Mouse (Mus musculus) limb, embryonic 14.5 days (tissue): ENCODE results near the gene Ttll12. TPM values are rescaled to one million over a fixed set of nuclear protein-coding genes. Genes with fewer than 3 reads are reported as not detected.

Experiments used
- ATAC-seq: fragments of 200-750 bp; cut with Nextera tagmentation; 2 replicates; pipeline ENCODE4 v1.8.0; 2017; ENCODE audit warnings: low read depth, moderate number of reproducible peaks, moderate TSS enrichment; ENCODE audit not compliant: low FRiP score
- DNase-seq: peaks from one replicate; pipeline ENCODE4 v3.0.0-alpha.2; 2015; ENCODE audit warnings: low spot score
- H3K27ac ChIP-seq: fragments of 300-500 bp; sonication (generic); replicated peaks from 2 replicates; pipeline ENCODE4 v1.5.1; 2014; ENCODE audit warnings: low read depth, mild to moderate bottlenecking, low read length, moderate library complexity, mixed read lengths
- H3K27me3 ChIP-seq: fragments of 300-500 bp; sonication (generic); 2 replicates; pipeline ENCODE4 v1.6.1; 2014; ENCODE audit warnings: low read length, mixed read lengths; ENCODE audit not compliant: control insufficient read depth, insufficient read depth
- H3K36me3 ChIP-seq: fragments of 300-500 bp; sonication (generic); 2 replicates; pipeline ENCODE4 v1.6.1; 2014; ENCODE audit warnings: mild to moderate bottlenecking, low read length, moderate library complexity, mixed read lengths; ENCODE audit not compliant: control insufficient read depth, insufficient read depth
- H3K4me1 ChIP-seq: fragments of 300-500 bp; sonication (generic); 2 replicates; pipeline ENCODE4 v1.6.1; 2014; ENCODE audit warnings: antibody characterized with exemption, low read length, mixed read lengths; ENCODE audit not compliant: control insufficient read depth, insufficient read depth
- H3K4me2 ChIP-seq: fragments of 300-500 bp; sonication (generic); replicated peaks from 2 replicates; pipeline ENCODE4 v1.6.1; 2014; ENCODE audit warnings: low read depth, mild to moderate bottlenecking, low read length, moderate library complexity; ENCODE audit not compliant: severe bottlenecking
- H3K4me3 ChIP-seq: fragments of 300-500 bp; sonication (generic); replicated peaks from 2 replicates; pipeline ENCODE4 v1.5.1; 2014; ENCODE audit warnings: low read length
- H3K9ac ChIP-seq: fragments of 300-500 bp; sonication (generic); 2 replicates; pipeline ENCODE4 v1.6.1; 2014; ENCODE audit warnings: mild to moderate bottlenecking, low read depth, low read length, moderate library complexity; ENCODE audit not compliant: severe bottlenecking
- H3K9me3 ChIP-seq: fragments of 300-500 bp; sonication (generic); 2 replicates; pipeline ENCODE4 v1.6.1; 2016; ENCODE audit warnings: low read length; ENCODE audit not compliant: control insufficient read depth
- POLR2A ChIP-seq: fragments of 200-500 bp; IDR thresholded peaks from 2 replicates; pipeline ENCODE4 v1.8.0; 2012; ENCODE audit warnings: inconsistent platforms, mild to moderate bottlenecking, moderate library complexity, borderline replicate concordance; ENCODE audit not compliant: insufficient read depth, insufficient read length; ENCODE audit errors: extremely low read depth
- WGBS: fragments of 180-500 bp; shearing (Covaris S2); extraction: QIAGEN DNeasy Blood & Tissue Kit; methylation state at CpG from one replicate; pipeline ENCODE4 v1.1.7; 2014; 5-methylcytosine and 5-hydroxymethylcytosine counted together
- polyA plus RNA-seq, 2 experiments: library from polyadenylated mRNA; depleted of rRNA in 1 of 2; stranded (reverse) in 1 of 2; unstranded in 1 of 2; fragments of >200 nt; fragmentation: Nextera tagmentation in 1 of 2; extraction: Ambion mirVana in 1 of 2; gene quantifications; 2 replicates each; pipeline versions ENCODE4 v1.2.1 to v1.2.3; 2012 to 2014

The Ttll12 gene
- polyA plus RNA-seq, 2 experiments: 35.1 to 35.6 TPM

DNA sequence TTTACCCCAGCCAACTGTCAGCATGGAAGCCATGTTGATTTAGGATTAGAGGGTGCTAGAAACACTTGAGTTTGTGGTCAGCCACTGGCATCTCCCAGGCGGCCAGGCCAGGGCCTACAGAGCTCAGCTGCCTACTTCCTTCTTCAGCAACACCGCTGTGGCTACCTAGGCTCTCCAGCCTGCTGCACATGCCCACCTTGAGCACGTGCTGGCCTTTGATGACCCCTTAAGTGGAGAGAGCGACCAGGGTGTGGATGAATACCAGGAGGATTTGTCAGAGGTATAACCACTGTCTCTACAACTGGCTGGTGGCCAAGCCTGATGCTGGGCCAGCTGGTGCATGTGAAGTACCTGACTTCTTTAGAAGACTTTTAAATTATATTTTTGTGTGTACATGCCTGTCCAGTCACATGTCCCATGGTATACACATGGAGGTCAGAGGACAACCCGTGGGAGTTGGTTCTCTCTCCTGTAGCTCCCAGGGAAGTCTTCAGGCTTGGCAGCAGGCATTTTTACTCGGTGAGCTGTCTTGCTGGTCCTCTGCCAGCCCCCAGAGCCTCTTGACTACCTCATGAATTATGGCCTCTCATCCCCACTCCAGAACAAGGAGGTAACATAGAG, 20.1 kb downstream of the Ttll12 start:
- DNase-seq (no peak), ATAC-seq (no peak)
- Histone ChIP-seq H3K4me3 (no peak overlapping the region), H3K9me3 (no peaks in the 10 kb centered on the region), H3K4me2 (no peak overlapping the region), H3K36me3 (peaks cover 46% of the 10 kb centered on the region), H3K27me3 (no peaks in the 10 kb centered on the region), H3K4me1 (no peaks in the 10 kb centered on the region), H3K27ac (no peak overlapping the region), H3K9ac (no peak overlapping the region)
- WGBS: 83% methylated on average over 6 of the region's 6 CpGs
- no peak for TF ChIP-seq POLR2A

- no peaks in the 10 kb centered on the region for H3K4me1 ChIP-seq
- no peak overlapping the region for H3K27ac ChIP-seq
- H3K4me3 ChIP-seq: no peak overlapping the region
- H3K4me2 ChIP-seq: no peak overlapping the region
- H3K9ac ChIP-seq: no peak overlapping the region
- H3K27me3 ChIP-seq: no peaks in the 10 kb centered on the region
- DNase-seq (no peak), ATAC-seq (no peak)
- no peaks in the 10 kb centered on the region for H3K9me3 ChIP-seq
- TF ChIP-seq POLR2A: no peak
- WGBS: 92% methylated on average over 12 of the region's 12 CpGs
- peaks cover 34% of the 10 kb centered on the region for H3K36me3 ChIP-seq
These were observed 21.4 kb downstream of the Ttll12 start for GRCm38 (mm10) chr15:83573606-83574005.

DNA sequence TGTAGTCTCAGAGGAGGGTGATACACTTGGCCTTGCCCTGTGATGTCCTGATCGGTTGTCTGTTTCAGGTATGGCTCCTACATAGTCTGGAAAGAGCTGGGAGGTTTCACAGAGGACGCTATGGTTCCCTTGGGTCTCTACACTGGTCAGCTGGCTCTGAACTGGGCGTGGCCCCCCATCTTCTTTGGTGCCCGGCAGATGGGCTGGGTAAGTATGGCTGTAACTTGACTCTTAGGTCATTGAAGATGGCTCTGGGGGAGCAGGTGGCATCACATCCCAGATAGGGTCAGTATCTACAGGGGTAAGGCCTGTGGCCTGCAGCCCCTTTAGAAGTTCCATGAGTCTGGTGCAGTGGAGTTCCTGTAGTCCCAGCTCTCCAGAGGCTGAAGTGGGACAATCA, 22.8 kb downstream of the Ttll12 start:
- Histone ChIP-seq H3K9me3 (no peaks in the 10 kb centered on the region), H3K4me2 (no peak overlapping the region), H3K36me3 (peaks cover 24% of the 10 kb centered on the region), H3K4me1 (no peaks in the 10 kb centered on the region), H3K4me3 (no peak overlapping the region), H3K27me3 (no peaks in the 10 kb centered on the region), H3K27ac (no peak overlapping the region), H3K9ac (no peak overlapping the region)
- ATAC-seq (no peak), DNase-seq (no peak)
- no peak for TF ChIP-seq POLR2A
- 83% methylated on average over 4 of the region's 4 CpGs for WGBS

- Histone ChIP-seq H3K4me2 (no peak overlapping the region), H3K4me3 (no peak overlapping the region), H3K27ac (no peak overlapping the region), H3K27me3 (no peaks in the 10 kb centered on the region), H3K4me1 (no peaks in the 10 kb centered on the region), H3K36me3 (peaks cover 19% of the 10 kb centered on the region), H3K9me3 (no peaks in the 10 kb centered on the region), H3K9ac (no peak overlapping the region)
- no peak for DNase-seq
- no peak for ATAC-seq
- TF ChIP-seq POLR2A: no peak
- 87% methylated on average over 5 of the region's 5 CpGs for WGBS
These were observed 23.3 kb downstream of the Ttll12 start for GRCm38 (mm10) chr15:83571636-83572035.

- no peak overlapping the region for H3K4me3 ChIP-seq
- no peak for ATAC-seq
- no peaks in the 10 kb centered on the region for H3K4me1 ChIP-seq
- no peak overlapping the region for H3K9ac ChIP-seq
- H3K27ac ChIP-seq: no peak overlapping the region
- H3K36me3 ChIP-seq: peaks cover 10% of the 10 kb centered on the region
- H3K9me3 ChIP-seq: no peaks in the 10 kb centered on the region
- no peak for DNase-seq
- no peak for TF ChIP-seq POLR2A
- no peaks in the 10 kb centered on the region for H3K27me3 ChIP-seq
- WGBS: 55% methylated on average over 2 of the region's 2 CpGs
- no peak overlapping the region for H3K4me2 ChIP-seq
These were observed 24.3 kb downstream of the Ttll12 start for GRCm38 (mm10) chr15:83570641-83571040.
